Mouse (Mus musculus): ENCODE results near the gene Cntnap3. TPM values are rescaled to one million over a fixed set of nuclear protein-coding genes. Genes with fewer than 3 reads are reported as not detected.
"Not testable (repeated sequence)": the region's sequence is repeated elsewhere in the genome, so short reads cannot be mapped to it uniquely, and the experiment has no call there.

The Cntnap3 gene
- polyA plus RNA-seq (2012): not detected in 2 replicates

DNA sequence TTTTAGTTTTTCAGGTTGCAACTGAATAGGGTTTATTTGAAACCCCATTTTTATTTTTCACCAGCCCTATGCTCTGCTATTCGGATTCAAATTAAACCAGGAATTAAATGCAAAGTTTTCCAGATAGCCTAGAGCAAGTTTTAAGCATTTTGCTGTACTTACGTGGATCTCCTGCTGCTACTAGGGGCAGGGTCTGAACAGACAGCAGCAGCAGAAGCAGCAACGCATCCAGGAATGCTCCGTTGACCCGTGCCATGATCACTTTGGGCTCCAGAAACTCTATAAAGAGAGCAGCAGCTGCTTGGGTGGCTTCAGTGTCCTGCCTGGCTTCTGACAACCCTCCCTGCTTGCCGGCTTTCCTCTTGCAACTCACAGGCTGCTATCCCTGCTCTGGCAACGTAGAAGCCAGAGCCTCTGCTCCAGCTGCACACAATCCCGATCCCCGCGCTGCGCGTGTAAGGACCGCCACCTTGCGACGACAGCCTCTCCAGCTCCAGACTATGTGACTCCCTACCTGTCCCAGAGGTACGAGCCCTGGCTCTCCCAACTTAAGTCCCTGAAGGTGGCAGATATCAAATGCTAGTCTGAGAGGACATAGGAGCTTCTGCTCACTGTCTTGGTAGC lies at the start of gene Cntnap3:
Gene Cntnap3, minus strand, starts transcription at position 371 of the 624 bp plus-strand sequence.
- no peak within 1 kb of the TSS for H3K4me3 ChIP-seq (replicated peaks)
- peaks cover 5% of the 10 kb centered on the region for H3K27me3 ChIP-seq (ENCODE audit: control insufficient read depth)
- no peaks in the 10 kb centered on the region for H3K9me3 ChIP-seq (ENCODE audit: control insufficient read depth, low read length)
- TF ChIP-seq TAL1 (IDR thresholded peaks at IDR 0.05; ENCODE audit: low read length) (no peak), GATA1 (IDR thresholded peaks at IDR 0.05; ENCODE audit: low read length) (no peak)
- no peaks in the 10 kb centered on the region for H3K36me3 ChIP-seq (ENCODE audit: control insufficient read depth)
- no peaks in the 10 kb centered on the region for H3K4me1 ChIP-seq (ENCODE audit: control insufficient read depth)

DNA sequence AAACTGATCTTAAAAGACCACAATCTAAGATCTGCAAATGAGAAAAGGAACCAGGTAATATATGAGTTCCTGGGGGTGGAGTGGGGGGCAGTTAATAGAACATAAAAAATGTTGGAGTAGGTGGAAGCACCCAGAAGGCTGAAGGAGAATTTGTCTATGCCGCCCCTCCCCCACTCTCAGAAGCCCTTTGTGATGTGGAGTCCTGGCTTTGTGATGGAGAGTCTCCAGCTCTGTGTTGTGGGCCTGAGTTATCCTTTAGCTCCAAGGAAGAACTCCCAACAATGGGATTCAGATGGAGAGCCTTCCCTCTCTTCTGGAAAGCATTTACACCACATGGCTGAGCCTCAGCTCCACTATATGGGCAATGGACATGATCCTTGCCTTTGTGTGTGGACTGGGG lies 13.4 kb upstream of the Cntnap3 start, which contains the start of gene Spata31:
Gene Spata31, plus strand, starts transcription at position 216 of the 400 bp plus-strand sequence.
- Histone ChIP-seq H3K36me3 (ENCODE audit: control insufficient read depth) (no peaks in the 10 kb centered on the region), H3K9me3 (ENCODE audit: control insufficient read depth, low read length) (no peaks in the 10 kb centered on the region), H3K27me3 (ENCODE audit: control insufficient read depth) (no peaks in the 10 kb centered on the region), H3K4me3 (replicated peaks) (no peak within 1 kb of the TSS), H3K4me1 (ENCODE audit: control insufficient read depth) (no peaks in the 10 kb centered on the region)
- TF ChIP-seq TAL1 (IDR thresholded peaks at IDR 0.05; ENCODE audit: low read length): no peak
- no peak for TF ChIP-seq GATA1 (IDR thresholded peaks at IDR 0.05; ENCODE audit: low read length)

DNA sequence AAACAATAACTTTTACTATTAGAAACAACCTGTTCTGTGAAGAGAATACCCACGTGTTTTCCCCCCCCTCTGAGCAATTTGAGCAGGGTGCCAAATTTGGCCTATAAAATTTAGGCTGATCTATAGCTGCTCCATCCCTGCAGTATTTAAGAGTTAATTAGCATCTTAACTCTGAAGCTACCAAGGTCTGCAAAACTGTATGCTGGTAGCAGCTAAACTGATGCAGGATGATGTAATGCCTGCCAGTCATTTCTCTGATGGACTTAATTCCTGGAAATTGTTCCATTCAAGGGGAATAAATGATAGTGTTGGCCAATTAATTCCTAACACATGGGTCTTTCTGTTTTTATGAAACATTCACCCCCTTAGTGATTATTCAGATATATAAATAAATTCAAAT lies 623 bp downstream of the Cntnap3 start:
- Histone ChIP-seq H3K4me3 (replicated peaks) (no peak overlapping the region), H3K36me3 (ENCODE audit: control insufficient read depth) (no peaks in the 10 kb centered on the region), H3K27me3 (ENCODE audit: control insufficient read depth) (peaks cover 5% of the 10 kb centered on the region), H3K9me3 (ENCODE audit: control insufficient read depth, low read length) (no peaks in the 10 kb centered on the region), H3K4me1 (ENCODE audit: control insufficient read depth) (no peaks in the 10 kb centered on the region)
- TF ChIP-seq GATA1 (IDR thresholded peaks at IDR 0.05; ENCODE audit: low read length) (no peak), TAL1 (IDR thresholded peaks at IDR 0.05; ENCODE audit: low read length) (no peak)

DNA sequence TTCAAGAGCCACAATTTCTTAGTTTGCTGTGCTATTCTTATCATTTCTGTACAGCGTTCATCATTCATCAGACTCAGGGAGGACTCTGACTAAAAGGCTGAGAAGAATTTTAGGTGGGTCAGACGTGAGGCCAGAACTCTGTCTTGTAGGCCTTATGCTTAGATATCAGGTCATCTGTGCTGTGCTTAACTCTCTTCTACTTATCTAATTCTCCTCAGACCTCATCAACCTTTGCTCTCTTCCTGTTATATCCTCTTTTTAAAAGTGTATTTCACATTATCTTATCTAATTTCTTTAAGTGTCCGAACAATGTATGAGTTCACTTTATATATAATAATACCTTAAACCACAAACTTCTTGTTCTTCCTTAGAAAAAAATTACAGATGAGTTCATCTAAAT lies 38.4 kb downstream of the Cntnap3 start:
- no peaks in the 10 kb centered on the region for H3K9me3 ChIP-seq (ENCODE audit: control insufficient read depth, low read length)
- H3K36me3 ChIP-seq (ENCODE audit: control insufficient read depth): no peaks in the 10 kb centered on the region
- H3K4me1 ChIP-seq (ENCODE audit: control insufficient read depth): no peaks in the 10 kb centered on the region
- no peaks in the 10 kb centered on the region for H3K27me3 ChIP-seq (ENCODE audit: control insufficient read depth)
- no peak overlapping the region for H3K4me3 ChIP-seq (replicated peaks)
- TF ChIP-seq GATA1 (IDR thresholded peaks at IDR 0.05; ENCODE audit: low read length): no peak
- no peak for TF ChIP-seq TAL1 (IDR thresholded peaks at IDR 0.05; ENCODE audit: low read length)

DNA sequence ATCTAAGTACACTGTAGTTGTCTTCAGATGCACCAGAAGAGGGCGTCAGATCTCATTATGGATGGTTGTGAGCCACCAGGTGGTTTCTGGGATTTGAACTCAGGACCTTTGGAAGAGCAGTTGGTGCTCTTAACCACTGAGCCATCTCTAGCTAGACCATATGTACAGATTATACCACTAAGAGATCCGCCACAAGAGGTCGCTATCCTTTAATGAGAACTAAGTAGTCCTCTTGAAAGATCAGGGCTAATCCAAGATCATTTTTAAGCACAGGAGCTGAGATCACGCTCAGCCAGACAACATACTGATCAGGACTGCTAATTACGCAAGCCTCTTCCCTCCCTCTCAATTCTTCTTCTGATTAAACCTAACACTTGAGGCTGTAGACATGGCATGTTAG lies 78.9 kb downstream of the Cntnap3 start:
- not testable (repeated sequence) for H3K4me1 ChIP-seq (ENCODE audit: control insufficient read depth); H3K36me3 ChIP-seq (ENCODE audit: control insufficient read depth); H3K9me3 ChIP-seq (ENCODE audit: control insufficient read depth, low read length); H3K4me3 ChIP-seq (replicated peaks); H3K27me3 ChIP-seq (ENCODE audit: control insufficient read depth)

DNA sequence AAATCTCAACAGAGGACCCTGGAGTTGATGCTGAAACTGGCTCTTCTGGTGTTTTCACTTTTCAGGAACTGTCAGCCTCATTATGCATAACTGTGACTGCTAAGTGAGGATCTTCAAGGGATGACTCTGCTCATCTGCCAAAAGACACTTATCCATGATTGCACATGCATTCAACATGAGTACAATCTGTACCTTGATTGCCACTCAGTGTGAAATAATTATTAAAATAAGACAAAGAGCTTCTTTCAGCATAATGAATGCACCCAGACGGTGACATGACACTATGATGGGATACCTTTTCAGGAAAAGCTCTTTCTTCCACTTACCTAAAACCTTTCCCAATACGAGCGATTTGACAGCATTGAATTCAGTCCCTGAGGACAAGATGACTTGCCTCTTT lies 158.4 kb downstream of the Cntnap3 start:
- Histone ChIP-seq H3K4me1 (ENCODE audit: control insufficient read depth) (no peaks in the 10 kb centered on the region), H3K36me3 (ENCODE audit: control insufficient read depth) (no peaks in the 10 kb centered on the region), H3K4me3 (replicated peaks) (no peak overlapping the region), H3K9me3 (ENCODE audit: control insufficient read depth, low read length) (no peaks in the 10 kb centered on the region), H3K27me3 (ENCODE audit: control insufficient read depth) (no peaks in the 10 kb centered on the region)
- TF ChIP-seq TAL1 (IDR thresholded peaks at IDR 0.05; ENCODE audit: low read length): no peak
- TF ChIP-seq GATA1 (IDR thresholded peaks at IDR 0.05; ENCODE audit: low read length): no peak

DNA sequence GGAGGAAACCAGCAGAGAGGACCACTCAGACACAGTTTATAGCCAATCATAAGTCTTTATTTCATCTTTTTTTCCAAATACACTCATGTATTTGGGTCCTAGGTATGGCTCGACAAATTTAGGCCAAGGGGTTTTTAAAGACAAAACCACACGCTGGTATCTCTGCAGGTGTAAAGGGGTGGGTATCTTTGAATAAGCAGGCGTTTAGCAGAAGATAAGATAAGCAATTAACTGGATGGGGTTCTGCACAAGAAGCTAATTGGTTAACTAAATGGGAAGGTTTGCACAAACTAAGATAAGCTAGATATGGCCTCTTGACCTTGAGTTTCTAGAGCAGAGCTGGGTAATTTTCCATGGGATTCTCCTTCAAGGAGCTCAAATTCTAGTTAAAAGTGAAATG lies 171.5 kb downstream of the Cntnap3 start:
- no peak for TF ChIP-seq TAL1 (IDR thresholded peaks at IDR 0.05; ENCODE audit: low read length)
- no peak for TF ChIP-seq GATA1 (IDR thresholded peaks at IDR 0.05; ENCODE audit: low read length)
- Histone ChIP-seq H3K4me1 (ENCODE audit: control insufficient read depth) (no peaks in the 10 kb centered on the region), H3K9me3 (ENCODE audit: control insufficient read depth, low read length) (no peaks in the 10 kb centered on the region), H3K27me3 (ENCODE audit: control insufficient read depth) (no peaks in the 10 kb centered on the region), H3K4me3 (replicated peaks) (no peak overlapping the region), H3K36me3 (ENCODE audit: control insufficient read depth) (no peaks in the 10 kb centered on the region)

DNA sequence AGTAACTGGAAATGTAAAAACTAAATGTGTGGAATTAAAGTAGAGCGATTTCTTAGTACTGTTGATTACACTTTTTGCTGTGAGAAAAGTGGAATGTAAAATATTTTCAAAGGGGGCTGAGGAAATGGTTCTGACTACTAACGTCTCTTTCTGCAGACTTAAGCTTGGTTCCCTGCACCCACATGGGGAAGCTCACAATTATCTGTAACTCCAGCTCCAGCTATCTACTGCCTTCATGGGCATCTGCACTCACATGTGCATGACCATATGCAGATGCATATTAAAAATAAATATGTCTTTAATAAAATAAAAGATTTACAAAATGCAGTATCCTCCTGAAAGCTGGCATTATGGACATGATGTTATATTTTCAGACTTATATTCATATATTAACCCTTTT lies 187.0 kb downstream of the Cntnap3 start:
- H3K4me3 ChIP-seq (replicated peaks): no peak overlapping the region
- TF ChIP-seq TAL1 (IDR thresholded peaks at IDR 0.05; ENCODE audit: low read length) (no peak), GATA1 (IDR thresholded peaks at IDR 0.05; ENCODE audit: low read length) (no peak)
- no peaks in the 10 kb centered on the region for H3K4me1 ChIP-seq (ENCODE audit: control insufficient read depth)
- no peaks in the 10 kb centered on the region for H3K36me3 ChIP-seq (ENCODE audit: control insufficient read depth)
- no peaks in the 10 kb centered on the region for H3K27me3 ChIP-seq (ENCODE audit: control insufficient read depth)
- no peaks in the 10 kb centered on the region for H3K9me3 ChIP-seq (ENCODE audit: control insufficient read depth, low read length)

DNA sequence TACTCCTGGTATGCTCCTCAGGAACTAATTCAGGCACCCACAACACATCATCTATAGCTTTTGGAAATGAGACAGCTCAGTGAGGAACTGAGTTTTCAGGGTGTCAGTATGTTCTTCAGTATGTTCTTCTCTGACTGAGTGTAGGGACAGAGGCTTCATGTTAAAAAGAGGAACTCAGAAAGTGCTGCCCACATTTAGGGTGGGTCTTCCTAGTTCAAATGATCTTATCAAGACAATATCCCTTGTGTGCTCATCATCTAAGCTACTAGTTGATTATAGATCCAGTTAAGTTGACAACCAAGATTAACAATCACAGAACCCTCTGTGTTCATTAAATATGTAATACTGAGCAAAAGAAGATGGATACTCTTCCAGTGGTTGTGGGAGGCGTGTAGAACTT lies 211.3 kb downstream of the Cntnap3 start:
- H3K27me3 ChIP-seq (ENCODE audit: control insufficient read depth): no peaks in the 10 kb centered on the region
- TF ChIP-seq TAL1 (IDR thresholded peaks at IDR 0.05; ENCODE audit: low read length) (no peak), GATA1 (IDR thresholded peaks at IDR 0.05; ENCODE audit: low read length) (no peak)

More for the DNA sequence above, 211.3 kb downstream of the Cntnap3 start:
- no peaks in the 10 kb centered on the region for H3K4me1 ChIP-seq (ENCODE audit: control insufficient read depth)
- H3K9me3 ChIP-seq (ENCODE audit: control insufficient read depth, low read length): no peaks in the 10 kb centered on the region
- H3K36me3 ChIP-seq (ENCODE audit: control insufficient read depth): no peaks in the 10 kb centered on the region
- no peak overlapping the region for H3K4me3 ChIP-seq (replicated peaks)

Other genes starting within 250 kb of the Cntnap3 start
- gene Spata31, start 13.5 kb upstream of the Cntnap3 start, polyA plus RNA-seq (2012): not detected in 2 replicates
- gene Spata31d1c, start 129.1 kb upstream of the Cntnap3 start, polyA plus RNA-seq (2012): not detected in 2 replicates
- not detected in 2 replicates for gene Prss47, start 148.8 kb upstream of the Cntnap3 start, polyA plus RNA-seq (2012)
- 0.47 and 0.66 TPM in 2 replicates for gene Mfsd14b, start 209.0 kb upstream of the Cntnap3 start, polyA plus RNA-seq (2012)
- not detected in 2 replicates for gene Olfr465-ps1, start 234.1 kb upstream of the Cntnap3 start, polyA plus RNA-seq (2012)
- gene Olfr466, start 246.3 kb upstream of the Cntnap3 start, polyA plus RNA-seq (2012): not detected in 2 replicates

Data from erythroblast, embryonic 14.5 days (primary cell).